Mouse (Mus musculus): Measurements from ENCODE around the gene E2f3.

E2f3 gene

GRCm38 (mm10) chr13:29984286-29985100, 1.4 kb downstream of the E2f3 start:
- Histone ChIP-seq H3K27me3 (ENCODE audit: insufficient read depth, low read length) (peaks cover 9% of the 10 kb centered on the region), H3K36me3 (ENCODE audit: insufficient read depth, low read length) (peaks cover 30% of the 10 kb centered on the region), H3K9me3 (ENCODE audit: low read length) (no peaks in the 10 kb centered on the region), H3K4me1 (replicated peaks; ENCODE audit: low read depth, low read length) (peaks cover 48% of the 10 kb centered on the region), H3K4me3 (replicated peaks; ENCODE audit: low read length) (peak overlapping the region; percentile 97)
- TF ChIP-seq CTCF (conservative IDR thresholded peaks at IDR 0.05; ENCODE audit: low read length) (no peak), POU5F1 (IDR thresholded peaks at IDR 0.05; ENCODE audit: borderline replicate concordance, low read length) (no peak), NANOG (IDR thresholded peaks at IDR 0.05; ENCODE audit: borderline replicate concordance, low read length) (no peak)

- no peak for TF ChIP-seq NANOG (IDR thresholded peaks at IDR 0.05; ENCODE audit: borderline replicate concordance, low read length)
- TF ChIP-seq CTCF (conservative IDR thresholded peaks at IDR 0.05; ENCODE audit: low read length): no peak
- no peak for TF ChIP-seq POU5F1 (IDR thresholded peaks at IDR 0.05; ENCODE audit: borderline replicate concordance, low read length)
- peaks cover 38% of the 10 kb centered on the region for H3K36me3 ChIP-seq (ENCODE audit: insufficient read depth, low read length)
- H3K4me1 ChIP-seq (replicated peaks; ENCODE audit: low read depth, low read length): peaks cover 57% of the 10 kb centered on the region
These were observed 2.2 kb downstream of the E2f3 start for GRCm38 (mm10) chr13:29983523-29984191.

GRCm38 (mm10) chr13:29983037-29983436, 2.8 kb downstream of the E2f3 start:
- H3K36me3 ChIP-seq (ENCODE audit: insufficient read depth, low read length): peaks cover 44% of the 10 kb centered on the region
- H3K4me1 ChIP-seq (replicated peaks; ENCODE audit: low read depth, low read length): peaks cover 63% of the 10 kb centered on the region
- H3K9me3 ChIP-seq (ENCODE audit: low read length): no peaks in the 10 kb centered on the region
- TF ChIP-seq CTCF (conservative IDR thresholded peaks at IDR 0.05; ENCODE audit: low read length): no peak
- peak overlapping the region; percentile 97 for H3K4me3 ChIP-seq (replicated peaks; ENCODE audit: low read length)
- 0 out of 2 replicates have a peak, but pooled peaks cover 1% of the 10 kb centered on the region for H3K27me3 ChIP-seq (ENCODE audit: insufficient read depth, low read length)

More at GRCm38 (mm10) chr13:29983523-29984191, 2.2 kb downstream of the E2f3 start:
- Histone ChIP-seq H3K9me3 (ENCODE audit: low read length) (no peaks in the 10 kb centered on the region), H3K27me3 (ENCODE audit: insufficient read depth, low read length) (peaks cover 5% of the 10 kb centered on the region), H3K4me3 (replicated peaks; ENCODE audit: low read length) (peak overlapping the region; percentile 97)

GRCm38 (mm10) chr13:29982400-29982799, 3.5 kb downstream of the E2f3 start:
- Histone ChIP-seq H3K4me3 (replicated peaks; ENCODE audit: low read length) (no peak overlapping the region), H3K9me3 (ENCODE audit: low read length) (no peaks in the 10 kb centered on the region), H3K36me3 (ENCODE audit: insufficient read depth, low read length) (peaks cover 51% of the 10 kb centered on the region), H3K27me3 (ENCODE audit: insufficient read depth, low read length) (no peaks in the 10 kb centered on the region), H3K4me1 (replicated peaks; ENCODE audit: low read depth, low read length) (peaks cover 68% of the 10 kb centered on the region)
- TF ChIP-seq NANOG (IDR thresholded peaks at IDR 0.05; ENCODE audit: borderline replicate concordance, low read length) (no peak), CTCF (conservative IDR thresholded peaks at IDR 0.05; ENCODE audit: low read length) (no peak), POU5F1 (IDR thresholded peaks at IDR 0.05; ENCODE audit: borderline replicate concordance, low read length) (no peak)

GRCm38 (mm10) chr13:29979140-29979564, 6.7 kb downstream of the E2f3 start:
- Histone ChIP-seq H3K4me3 (replicated peaks; ENCODE audit: low read length) (no peak overlapping the region), H3K27me3 (ENCODE audit: insufficient read depth, low read length) (no peaks in the 10 kb centered on the region), H3K9me3 (ENCODE audit: low read length) (no peaks in the 10 kb centered on the region), H3K36me3 (ENCODE audit: insufficient read depth, low read length) (peaks cover 81% of the 10 kb centered on the region), H3K4me1 (replicated peaks; ENCODE audit: low read depth, low read length) (peaks cover 91% of the 10 kb centered on the region)
- TF ChIP-seq POU5F1 (IDR thresholded peaks at IDR 0.05; ENCODE audit: borderline replicate concordance, low read length) (no peak), CTCF (conservative IDR thresholded peaks at IDR 0.05; ENCODE audit: low read length) (no peak), NANOG (IDR thresholded peaks at IDR 0.05; ENCODE audit: borderline replicate concordance, low read length) (no peak)

- peaks cover 94% of the 10 kb centered on the region for H3K36me3 ChIP-seq (ENCODE audit: insufficient read depth, low read length)
These were observed 8.5 kb downstream of the E2f3 start for GRCm38 (mm10) chr13:29977358-29977757.

GRCm38 (mm10) chr13:29974066-29974465, 11.8 kb downstream of the E2f3 start:
- peaks cover 93% of the 10 kb centered on the region for H3K4me1 ChIP-seq (replicated peaks; ENCODE audit: low read depth, low read length)
- H3K9me3 ChIP-seq (ENCODE audit: low read length): no peaks in the 10 kb centered on the region
- no peaks in the 10 kb centered on the region for H3K27me3 ChIP-seq (ENCODE audit: insufficient read depth, low read length)
- peaks cover 81% of the 10 kb centered on the region for H3K36me3 ChIP-seq (ENCODE audit: insufficient read depth, low read length)
- H3K4me3 ChIP-seq (replicated peaks; ENCODE audit: low read length): no peak overlapping the region
- TF ChIP-seq NANOG (IDR thresholded peaks at IDR 0.05; ENCODE audit: borderline replicate concordance, low read length) (no peak), CTCF (conservative IDR thresholded peaks at IDR 0.05; ENCODE audit: low read length) (peak; percentile 32)

More at GRCm38 (mm10) chr13:29977358-29977757, 8.5 kb downstream of the E2f3 start:
- H3K4me1 ChIP-seq (replicated peaks; ENCODE audit: low read depth, low read length): peaks cover 95% of the 10 kb centered on the region
- no peaks in the 10 kb centered on the region for H3K9me3 ChIP-seq (ENCODE audit: low read length)
- H3K27me3 ChIP-seq (ENCODE audit: insufficient read depth, low read length): no peaks in the 10 kb centered on the region
- no peak overlapping the region for H3K4me3 ChIP-seq (replicated peaks; ENCODE audit: low read length)
- TF ChIP-seq NANOG (IDR thresholded peaks at IDR 0.05; ENCODE audit: borderline replicate concordance, low read length) (no peak), CTCF (conservative IDR thresholded peaks at IDR 0.05; ENCODE audit: low read length) (no peak), POU5F1 (IDR thresholded peaks at IDR 0.05; ENCODE audit: borderline replicate concordance, low read length) (no peak)

GRCm38 (mm10) chr13:29973610-29974009, 12.3 kb downstream of the E2f3 start:
- H3K9me3 ChIP-seq (ENCODE audit: low read length): no peaks in the 10 kb centered on the region
- no peak for TF ChIP-seq POU5F1 (IDR thresholded peaks at IDR 0.05; ENCODE audit: borderline replicate concordance, low read length)
- TF ChIP-seq NANOG (IDR thresholded peaks at IDR 0.05; ENCODE audit: borderline replicate concordance, low read length): no peak
- no peak for TF ChIP-seq CTCF (conservative IDR thresholded peaks at IDR 0.05; ENCODE audit: low read length)
- H3K27me3 ChIP-seq (ENCODE audit: insufficient read depth, low read length): no peaks in the 10 kb centered on the region
- H3K4me1 ChIP-seq (replicated peaks; ENCODE audit: low read depth, low read length): peaks cover 92% of the 10 kb centered on the region
- H3K36me3 ChIP-seq (ENCODE audit: insufficient read depth, low read length): peaks cover 81% of the 10 kb centered on the region
- H3K4me3 ChIP-seq (replicated peaks; ENCODE audit: low read length): no peak overlapping the region
